Mouse (Mus musculus) neural tube, embryonic 12.5 days (tissue): Measurements from ENCODE around the gene Olfr869. TPM values are rescaled to one million over a fixed set of nuclear protein-coding genes. Genes with fewer than 3 reads are reported as not detected.

Experiments used
- ATAC-seq: fragments of 200-750 bp; cut with Nextera tagmentation; 2 replicates; pipeline ENCODE4 v1.8.0; 2017; ENCODE audit warnings: low read depth, mild to moderate bottlenecking, moderate TSS enrichment, moderate library complexity; ENCODE audit not compliant: low FRiP score
- H3K27ac ChIP-seq: fragments of 300-500 bp; sonication (generic); 2 replicates; pipeline ENCODE4 v1.5.1; 2016
- H3K27me3 ChIP-seq: fragments of 300-500 bp; sonication (generic); replicated peaks from 2 replicates; pipeline ENCODE4 v1.6.1; 2016; ENCODE audit warnings: mild to moderate bottlenecking
- H3K36me3 ChIP-seq: fragments of 300-500 bp; sonication (generic); 2 replicates; pipeline ENCODE4 v1.6.1; 2016; ENCODE audit warnings: mild to moderate bottlenecking
- H3K4me1 ChIP-seq: fragments of 300-500 bp; sonication (generic); 2 replicates; pipeline ENCODE4 v1.6.1; 2016
- H3K4me2 ChIP-seq: fragments of 300-500 bp; sonication (generic); replicated peaks from 2 replicates; pipeline ENCODE4 v1.6.1; 2016; ENCODE audit warnings: mild to moderate bottlenecking
- H3K4me3 ChIP-seq: fragments of 300-500 bp; sonication (generic); 2 replicates; pipeline ENCODE4 v1.5.1; 2016
- H3K9ac ChIP-seq: fragments of 300-500 bp; sonication (generic); 2 replicates; pipeline ENCODE4 v1.6.1; 2016; ENCODE audit warnings: mild to moderate bottlenecking
- H3K9me3 ChIP-seq: fragments of 300-500 bp; sonication (generic); 2 replicates; pipeline ENCODE4 v1.6.1; 2016; ENCODE audit warnings: mild to moderate bottlenecking
- WGBS: fragments of 180-500 bp; shearing (Covaris S2); methylation state at CpG from one replicate; pipeline ENCODE4 v1.1.7; 2016; 5-methylcytosine and 5-hydroxymethylcytosine counted together
- polyA plus RNA-seq: library from polyadenylated mRNA; unstranded; fragments of >200 nt; fragmentation: Nextera tagmentation; extraction: Ambion mirVana; gene quantifications from 2 replicates; pipeline ENCODE4 v1.2.1, GENCODE M21; 2016

Gene Olfr869
- not detected in 2 replicates for polyA plus RNA-seq

GRCm38 (mm10) chr9:20128709-20129108 is at the start of gene Olfr869:
Gene Olfr869 (plus strand): TSS chr9:20129009.
- no peaks in the 10 kb centered on the region for H3K9me3 ChIP-seq
- H3K4me1 ChIP-seq: no peaks in the 10 kb centered on the region
- no peaks in the 10 kb centered on the region for H3K27me3 ChIP-seq
- H3K4me2 ChIP-seq: no peak within 1 kb of the TSS
- no peak for ATAC-seq
- H3K27ac ChIP-seq: no peak within 1 kb of the TSS
- no peak within 1 kb of the TSS for H3K9ac ChIP-seq
- WGBS: 84% methylated on average over 2 of the region's 2 CpGs
- H3K4me3 ChIP-seq: no peak within 1 kb of the TSS
- no peaks in the 10 kb centered on the region for H3K36me3 ChIP-seq

- H3K36me3 ChIP-seq: no peaks in the 10 kb centered on the region
- no peaks in the 10 kb centered on the region for H3K4me1 ChIP-seq
- H3K27me3 ChIP-seq: no peaks in the 10 kb centered on the region
- H3K27ac ChIP-seq: no peak within 1 kb of the TSS
- no peak within 1 kb of the TSS for H3K4me2 ChIP-seq
- no peak within 1 kb of the TSS for H3K9ac ChIP-seq
- WGBS: 50% methylated on average over 2 of the region's 2 CpGs
- H3K9me3 ChIP-seq: peaks cover 8% of the 10 kb centered on the region; the same call in 1 of the 2 replicates
- ATAC-seq: no peak
- H3K4me3 ChIP-seq: no peak within 1 kb of the TSS
Measured at GRCm38 (mm10) chr9:20098326-20098725, 30.5 kb upstream of the Olfr869 start, which contains the start of gene Olfr868. Gene Olfr868 (plus strand): TSS chr9:20098626.

GRCm38 (mm10) chr9:20149706-20150105 is 20.9 kb downstream of the Olfr869 start:
- Histone ChIP-seq H3K4me1 (no peaks in the 10 kb centered on the region), H3K36me3 (no peaks in the 10 kb centered on the region), H3K9ac (no peak overlapping the region), H3K27ac (no peak overlapping the region), H3K9me3 (peaks cover 37% of the 10 kb centered on the region; the same call in 1 of the 2 replicates), H3K4me2 (no peak overlapping the region), H3K27me3 (no peaks in the 10 kb centered on the region), H3K4me3 (no peak overlapping the region)
- no peak for ATAC-seq
- 90% methylated on average over 3 of the region's 3 CpGs for WGBS

- Histone ChIP-seq H3K36me3 (no peaks in the 10 kb centered on the region), H3K4me2 (no peak within 1 kb of the TSS), H3K4me1 (no peaks in the 10 kb centered on the region), H3K9ac (no peak within 1 kb of the TSS), H3K27ac (no peak within 1 kb of the TSS), H3K4me3 (no peak within 1 kb of the TSS), H3K9me3 (peaks cover 12% of the 10 kb centered on the region; the same call in 1 of the 2 replicates), H3K27me3 (no peaks in the 10 kb centered on the region)
- WGBS: 86% methylated on average over 2 of the region's 2 CpGs
- no peak for ATAC-seq
Measured at GRCm38 (mm10) chr9:20173957-20174356, 45.1 kb downstream of the Olfr869 start, which contains the start of gene Olfr870. Gene Olfr870 (minus strand): TSS chr9:20174057.

- no peaks in the 10 kb centered on the region for H3K36me3 ChIP-seq
- no peak for ATAC-seq
- no peak overlapping the region for H3K9ac ChIP-seq
- no peaks in the 10 kb centered on the region for H3K4me1 ChIP-seq
- peaks cover 21% of the 10 kb centered on the region; the same call in 1 of the 2 replicates for H3K9me3 ChIP-seq
- no peaks in the 10 kb centered on the region for H3K27me3 ChIP-seq
- H3K27ac ChIP-seq: no peak overlapping the region
- no peak overlapping the region for H3K4me2 ChIP-seq
- H3K4me3 ChIP-seq: no peak overlapping the region
- 73% methylated on average over 5 of the region's 5 CpGs for WGBS
Measured at GRCm38 (mm10) chr9:20179463-20179862, 50.7 kb downstream of the Olfr869 start.

Other genes with a start within 250 kb of the Olfr869 start
- not detected in 2 replicates for gene Olfr862, start 241.0 kb upstream of the Olfr869 start, polyA plus RNA-seq
- 0.16 and 0.27 TPM in 2 replicates for gene Olfr77, start 212.1 kb upstream of the Olfr869 start, polyA plus RNA-seq
- not detected in 2 replicates for gene Olfr866, start 101.0 kb upstream of the Olfr869 start, polyA plus RNA-seq
- not detected in 2 replicates for gene Olfr867, start 71.4 kb upstream of the Olfr869 start, polyA plus RNA-seq
- not detected in 2 replicates for gene Olfr868, start 30.4 kb upstream of the Olfr869 start, polyA plus RNA-seq
- gene Olfr870, start 45.0 kb downstream of the Olfr869 start, polyA plus RNA-seq: not detected in 2 replicates
- not detected in 2 replicates for gene Olfr871, start 83.2 kb downstream of the Olfr869 start, polyA plus RNA-seq
- not detected in 2 replicates for gene Olfr872, start 108.1 kb downstream of the Olfr869 start, polyA plus RNA-seq
- gene Olfr39, start 153.3 kb downstream of the Olfr869 start, polyA plus RNA-seq: not detected in 2 replicates
- not detected in 2 replicates for gene Olfr873, start 169.5 kb downstream of the Olfr869 start, polyA plus RNA-seq
- not detected in 2 replicates for gene Olfr18, start 207.1 kb downstream of the Olfr869 start, polyA plus RNA-seq